Comparison of ENCODE assay signal across 15 mouse cellular contexts in genomic region chr9:103506968-103507584, GRCm38 (mm10). TPM values are rescaled to one million over a fixed set of nuclear protein-coding genes. Genes with fewer than 3 reads are reported as not detected.
DNase-seq lines count a peak whose midpoint lies in the region; ATAC-seq lines count a peak whose summit lies in the region.
"Had no signal": no experiment of that assay in that cellular context is flagged by ENCODE, and none has a peak within 500 bp of the region (broad histone marks: within the 10 kb centered on the region; RNA-seq: fewer than 3 reads in every experiment).

No protein-coding gene starts in this region.

- H3K9me3 ChIP-seq in forebrain, embryonic 13.5 days (replicated peaks) = no peaks in the 10 kb centered on the region
- H3K9me3 ChIP-seq in forebrain, embryonic 14.5 days (replicated peaks; ENCODE audit: control insufficient read depth, low read length) = no peaks in the 10 kb centered on the region
- H3K9me3 ChIP-seq in liver, embryonic 16.5 days (replicated peaks; ENCODE audit: control insufficient read depth, low read length) = no peaks in the 10 kb centered on the region
- H3K9me3 ChIP-seq in forebrain, embryonic 15.5 days = no peaks in the 10 kb centered on the region
- no peaks in the 10 kb centered on the region for H3K9me3 ChIP-seq in stomach, embryonic 15.5 days
- H3K9me3 ChIP-seq: heart, embryonic 15.5 days; hindbrain, embryonic 13.5 days; liver, embryonic 15.5 days had no signal

- H3K4me3 ChIP-seq in forebrain, embryonic 13.5 days = no peak overlapping the region
- H3K4me3 ChIP-seq in forebrain, embryonic 14.5 days (ENCODE audit: low read depth, low read length) = no peak overlapping the region
- no peak overlapping the region for H3K4me3 ChIP-seq in liver, embryonic 16.5 days (ENCODE audit: low read depth, low read length)
- H3K4me3 ChIP-seq in forebrain, embryonic 15.5 days = no peak overlapping the region
- no peak overlapping the region for H3K4me3 ChIP-seq in stomach, embryonic 15.5 days (replicated peaks)
- H3K4me3 ChIP-seq: heart, embryonic 15.5 days; hindbrain, embryonic 13.5 days; liver, embryonic 15.5 days had no signal

- WGBS in forebrain, embryonic 13.5 days = 79% methylated on average over 7 of the region's 7 CpGs
- 70% methylated on average over 7 of the region's 7 CpGs for WGBS in forebrain, embryonic 14.5 days
- 59% methylated on average over 7 of the region's 7 CpGs for WGBS in liver, embryonic 16.5 days (ENCODE audit: insufficient replicate concordance)
- 74% methylated on average over 7 of the region's 7 CpGs for WGBS in forebrain, embryonic 15.5 days
- WGBS in stomach, embryonic 15.5 days = 52% methylated on average over 7 of the region's 7 CpGs

- peaks cover 57% of the 10 kb centered on the region for H3K4me1 ChIP-seq in forebrain, embryonic 13.5 days
- peaks cover 37% of the 10 kb centered on the region for H3K4me1 ChIP-seq in forebrain, embryonic 14.5 days (ENCODE audit: control insufficient read depth, insufficient read depth, low read length)
- H3K4me1 ChIP-seq in liver, embryonic 16.5 days (ENCODE audit: control insufficient read depth, low read depth, low read length) = no peaks in the 10 kb centered on the region; the same call in 1 of the 2 replicates
- peaks cover 53% of the 10 kb centered on the region for H3K4me1 ChIP-seq in forebrain, embryonic 15.5 days
- no peaks in the 10 kb centered on the region for H3K4me1 ChIP-seq in stomach, embryonic 15.5 days

- H3K27ac ChIP-seq in forebrain, embryonic 13.5 days = peak overlapping the region; percentile 95; the same call in 1 of the 2 replicates
- H3K27ac ChIP-seq in forebrain, embryonic 14.5 days (ENCODE audit: low read depth, low read length) = no peak overlapping the region
- no peak overlapping the region for H3K27ac ChIP-seq in liver, embryonic 16.5 days (ENCODE audit: low read length)
- peak overlapping the region; percentile 93 for H3K27ac ChIP-seq in forebrain, embryonic 15.5 days (replicated peaks)
- no peak overlapping the region for H3K27ac ChIP-seq in stomach, embryonic 15.5 days
- H3K27ac ChIP-seq: heart, embryonic 15.5 days; hindbrain, embryonic 13.5 days; liver, embryonic 15.5 days; macrophage had no signal

- no peak for DNase-seq in forebrain, embryonic 14.5 days (ENCODE audit: low spot score)
- DNase-seq in liver = no peak
- DNase-seq in left cerebral cortex, adult 8-10 months (ENCODE audit: low spot score in 2 of 2) = no peak
- DNase-seq: adrenal gland, postnatal 25 days; cerebellum, postnatal 36 days; midbrain, embryonic 14.5 days; right cerebral cortex, postnatal 14 days had no signal

- H3K9ac ChIP-seq in forebrain, embryonic 13.5 days = no peak overlapping the region
- no peak overlapping the region for H3K9ac ChIP-seq in forebrain, embryonic 14.5 days (ENCODE audit: low read length)
- H3K9ac ChIP-seq in liver, embryonic 16.5 days (ENCODE audit: low read depth, low read length) = no peak overlapping the region
- H3K9ac ChIP-seq in forebrain, embryonic 15.5 days (replicated peaks) = no peak overlapping the region
- H3K9ac ChIP-seq in stomach, embryonic 15.5 days = no peak overlapping the region
- H3K9ac ChIP-seq: heart, embryonic 15.5 days; hindbrain, embryonic 13.5 days; liver, embryonic 15.5 days had no signal

- no peaks in the 10 kb centered on the region for H3K27me3 ChIP-seq in forebrain, embryonic 13.5 days
- H3K27me3 ChIP-seq in forebrain, embryonic 14.5 days (replicated peaks; ENCODE audit: control insufficient read depth, insufficient read depth, low read length) = no peaks in the 10 kb centered on the region
- no peaks in the 10 kb centered on the region for H3K27me3 ChIP-seq in liver, embryonic 16.5 days (ENCODE audit: control insufficient read depth, insufficient read depth, low read depth, low read length)
- H3K27me3 ChIP-seq in forebrain, embryonic 15.5 days = no peaks in the 10 kb centered on the region
- H3K27me3 ChIP-seq in stomach, embryonic 15.5 days (replicated peaks) = no peaks in the 10 kb centered on the region
- H3K27me3 ChIP-seq: heart, embryonic 15.5 days; liver, embryonic 15.5 days had no signal

- H3K36me3 ChIP-seq in forebrain, embryonic 13.5 days (ENCODE audit: poor library complexity, severe bottlenecking) = no peaks in the 10 kb centered on the region
- H3K36me3 ChIP-seq in forebrain, embryonic 14.5 days (ENCODE audit: control insufficient read depth, insufficient read depth, low read length) = no peaks in the 10 kb centered on the region
- no peaks in the 10 kb centered on the region for H3K36me3 ChIP-seq in liver, embryonic 16.5 days (ENCODE audit: control insufficient read depth, insufficient read depth)
- no peaks in the 10 kb centered on the region for H3K36me3 ChIP-seq in forebrain, embryonic 15.5 days
- H3K36me3 ChIP-seq in stomach, embryonic 15.5 days = no peaks in the 10 kb centered on the region
- H3K36me3 ChIP-seq: heart, embryonic 15.5 days; hindbrain, embryonic 13.5 days; liver, embryonic 15.5 days had no signal

- ATAC-seq in forebrain, embryonic 13.5 days = no peak
- ATAC-seq in forebrain, embryonic 14.5 days = no peak
- peak; percentile 64 for ATAC-seq in liver, embryonic 16.5 days (ENCODE audit: low read depth)
- ATAC-seq in forebrain, embryonic 15.5 days (replicated peaks) = no peak
- peak; percentile 75 for ATAC-seq in stomach, embryonic 15.5 days (ENCODE audit: insufficient read depth, low FRiP score, low read depth)

- no peak overlapping the region for H3K4me2 ChIP-seq in forebrain, embryonic 13.5 days
- no peak overlapping the region for H3K4me2 ChIP-seq in forebrain, embryonic 14.5 days (ENCODE audit: low read length)
- H3K4me2 ChIP-seq in liver, embryonic 16.5 days (ENCODE audit: low read depth, low read length) = no peak overlapping the region
- H3K4me2 ChIP-seq in forebrain, embryonic 15.5 days (replicated peaks) = no peak overlapping the region
- H3K4me2 ChIP-seq in stomach, embryonic 15.5 days = no peak overlapping the region
- H3K4me2 ChIP-seq: heart, embryonic 15.5 days; hindbrain, embryonic 13.5 days; liver, embryonic 15.5 days had no signal

RNA-seq across cellular contexts. Expression of gene Bfsp2, which starts 26.9 kb away (rescaled TPM):
- polyA plus RNA-seq in forebrain, embryonic 13.5 days (2015; fragmentation: Nextera tagmentation; extraction: Ambion mirVana) = 1.8 and 2.5 TPM in 2 replicates
- 1.5 and 1.7 TPM in 2 replicates for polyA plus RNA-seq in forebrain, embryonic 14.5 days (2014; fragmentation: Nextera tagmentation; extraction: Ambion mirVana)
- polyA plus RNA-seq in liver, embryonic 16.5 days (2015; fragmentation: Nextera tagmentation; extraction: Ambion mirVana) = 3.9 and 5.4 TPM in 2 replicates
- 2.0 and 2.3 TPM in 2 replicates for polyA plus RNA-seq in forebrain, embryonic 15.5 days (2015; fragmentation: Nextera tagmentation; extraction: Ambion mirVana)
- polyA plus RNA-seq in stomach, embryonic 15.5 days (2015; fragmentation: Nextera tagmentation; extraction: Ambion mirVana) = 0.53 and 0.71 TPM in 2 replicates
- 1 to 10 TPM; 3.0 to 3.6 (median 3.3) TPM for total RNA-seq in left cerebral cortex, adult 8-10 months (2022)
- total RNA-seq: adrenal gland, postnatal 25 days had no signal
- polyA plus RNA-seq: macrophage had no signal

Comparison
In these comparisons a context has a peak if more than half of its experiments do, and no peak if none do; other contexts are left out.
1. H3K27ac ChIP-seq: peak in forebrain, embryonic 13.5 days (single experiment) and forebrain, embryonic 15.5 days (single experiment); none in forebrain, embryonic 14.5 days (single experiment), liver, embryonic 16.5 days (single experiment) and stomach, embryonic 15.5 days (single experiment).
2. ATAC-seq: peak in liver, embryonic 16.5 days (single experiment) and stomach, embryonic 15.5 days (single experiment); none in forebrain, embryonic 13.5 days (single experiment), forebrain, embryonic 14.5 days (single experiment) and forebrain, embryonic 15.5 days (single experiment).